Mouse (Mus musculus) brown adipose tissue, adult 24 weeks (tissue): Measurements from ENCODE around the gene Nemp1. TPM values are rescaled to one million over a fixed set of nuclear protein-coding genes. Genes with fewer than 3 reads are reported as not detected.

Source experiments
- H3K27ac ChIP-seq: fragments of 200-500 bp; replicated peaks from 2 replicates; pipeline ENCODE4 v1.5.1; 2012; ENCODE audit warnings: low read depth, mild to moderate bottlenecking, low read length
- H3K4me1 ChIP-seq: fragments of 200-500 bp; 2 replicates; pipeline ENCODE4 v1.6.1; 2012; ENCODE audit warnings: low read length, mixed read lengths; ENCODE audit not compliant: control insufficient read depth, insufficient read depth, insufficient read length
- H3K4me3 ChIP-seq: fragments of 200-500 bp; 2 replicates; pipeline ENCODE4 v1.5.1; 2012; ENCODE audit warnings: low read depth, mild to moderate bottlenecking, low read length, moderate library complexity; ENCODE audit not compliant: insufficient read depth
- polyA plus RNA-seq: library from polyadenylated mRNA; stranded (reverse); fragments of >200 nt; gene quantifications from 2 replicates; pipeline ENCODE4 v1.2.4, GENCODE M21; 2012; ENCODE audit not compliant: missing spikeins, insufficient read depth, insufficient read length

Nemp1 gene
- polyA plus RNA-seq, result 1.0 and 2.5 TPM in 2 replicates

GRCm38 (mm10) chr10:127666501-127667268, at the start of gene Nemp1:
TSS of gene Nemp1 (plus strand) at chr10:127666901.
- Histone ChIP-seq H3K4me3 (peak within 1 kb of the TSS; percentile 84), H3K27ac (peak within 1 kb of the TSS; percentile 99), H3K4me1 (peaks cover 7% of the 10 kb centered on the region)

- peaks cover 32% of the 10 kb centered on the region for H3K4me1 ChIP-seq
- H3K4me3 ChIP-seq, result peak overlapping the region; percentile 17; the same call in 1 of the 2 replicates
- H3K27ac ChIP-seq, result peak overlapping the region; percentile 68
Measured at GRCm38 (mm10) chr10:127617294-127617693, 49.4 kb upstream of the Nemp1 start.

GRCm38 (mm10) chr10:127618173-127618572, 48.5 kb upstream of the Nemp1 start:
- peak overlapping the region; percentile 48 for H3K27ac ChIP-seq
- peaks cover 32% of the 10 kb centered on the region for H3K4me1 ChIP-seq
- H3K4me3 ChIP-seq, result peak overlapping the region; percentile 85

- Histone ChIP-seq H3K4me1 (peaks cover 32% of the 10 kb centered on the region), H3K27ac (peak overlapping the region; percentile 48), H3K4me3 (peak overlapping the region; percentile 85)
Measured at GRCm38 (mm10) chr10:127619119-127619721, 47.5 kb upstream of the Nemp1 start.

GRCm38 (mm10) chr10:127619941-127620405, 46.7 kb upstream of the Nemp1 start:
- Histone ChIP-seq H3K4me1 (peaks cover 28% of the 10 kb centered on the region), H3K27ac (peak overlapping the region; percentile 48), H3K4me3 (peak overlapping the region; percentile 85)

- H3K4me3 ChIP-seq, result peak within 1 kb of the TSS; percentile 85
- peak within 1 kb of the TSS; percentile 87 for H3K27ac ChIP-seq
- peaks cover 22% of the 10 kb centered on the region for H3K4me1 ChIP-seq
Measured at GRCm38 (mm10) chr10:127620406-127621190, 46.1 kb upstream of the Nemp1 start, which contains the start of gene Lrp1. TSS of gene Lrp1 (minus strand) at chr10:127621148.

- Histone ChIP-seq H3K4me3 (peak overlapping the region; percentile 70), H3K27ac (peak overlapping the region; percentile 87), H3K4me1 (peaks cover 17% of the 10 kb centered on the region)
Measured at GRCm38 (mm10) chr10:127621191-127622056, 45.3 kb upstream of the Nemp1 start.

- peaks cover 13% of the 10 kb centered on the region for H3K4me1 ChIP-seq
- peak overlapping the region; percentile 70 for H3K4me3 ChIP-seq
Measured at GRCm38 (mm10) chr10:127622057-127622392, 44.7 kb upstream of the Nemp1 start.

GRCm38 (mm10) chr10:127622661-127623060, 44.0 kb upstream of the Nemp1 start:
- no peak overlapping the region for H3K4me3 ChIP-seq
- peak overlapping the region; percentile 87 for H3K27ac ChIP-seq
- peaks cover 7% of the 10 kb centered on the region; the same call in 1 of the 2 replicates for H3K4me1 ChIP-seq

More at GRCm38 (mm10) chr10:127622057-127622392, 44.7 kb upstream of the Nemp1 start:
- peak overlapping the region; percentile 87 for H3K27ac ChIP-seq

- H3K4me3 ChIP-seq, result no peak overlapping the region
- H3K27ac ChIP-seq, result no peak overlapping the region
Measured at GRCm38 (mm10) chr10:127623439-127624216, 43.1 kb upstream of the Nemp1 start.

GRCm38 (mm10) chr10:127626433-127626832, 40.3 kb upstream of the Nemp1 start:
- no peaks in the 10 kb centered on the region for H3K4me1 ChIP-seq
- no peak overlapping the region for H3K27ac ChIP-seq
- H3K4me3 ChIP-seq, result no peak overlapping the region

More at GRCm38 (mm10) chr10:127623439-127624216, 43.1 kb upstream of the Nemp1 start:
- H3K4me1 ChIP-seq, result peaks cover 3% of the 10 kb centered on the region; the same call in 1 of the 2 replicates

- Histone ChIP-seq H3K4me1 (no peaks in the 10 kb centered on the region), H3K27ac (peak overlapping the region; percentile 44; the same call in 1 of the 2 replicates), H3K4me3 (no peak overlapping the region)
Measured at GRCm38 (mm10) chr10:127631261-127632214, 35.2 kb upstream of the Nemp1 start.
